Mouse (Mus musculus): Measurements from ENCODE around the gene Prss22. TPM values are rescaled to one million over a fixed set of nuclear protein-coding genes. Genes with fewer than 3 reads are reported as not detected.
"Not testable (repeated sequence)": the region's sequence is repeated elsewhere in the genome, so short reads cannot be mapped to it uniquely, and the experiment has no call there.

Gene Prss22
- polyA plus RNA-seq, 1 experiment from 2014 or later: 0.50 TPM

GRCm38 (mm10) chr17:23969231-23969630, 28.7 kb downstream of the Prss22 start:
- ATAC-seq (ENCODE audit: low read depth) (no peak; the same call in 1 of the 2 replicates), DNase-seq (ENCODE audit: low spot score) (peak; percentile 65)

GRCm38 (mm10) chr17:23968780-23969179, 29.1 kb downstream of the Prss22 start:
- Histone ChIP-seq H3K27ac (replicated peaks; ENCODE audit: low read depth, low read length) (no peak overlapping the region), H3K4me1 (ENCODE audit: control insufficient read depth, insufficient read depth, low read length) (no peaks in the 10 kb centered on the region), H3K4me3 (ENCODE audit: low read depth, low read length) (no peak overlapping the region), H3K4me2 (ENCODE audit: low read depth, low read length) (no peak overlapping the region), H3K36me3 (ENCODE audit: control insufficient read depth, insufficient read depth, low read length) (no peaks in the 10 kb centered on the region), H3K27me3 (replicated peaks; ENCODE audit: control insufficient read depth, insufficient read depth, low read length) (no peaks in the 10 kb centered on the region), H3K9ac (ENCODE audit: low read depth, low read length) (no peak overlapping the region), H3K9me3 (ENCODE audit: control insufficient read depth, low read length) (no peaks in the 10 kb centered on the region)
- ATAC-seq (ENCODE audit: low read depth) (no peak), DNase-seq (ENCODE audit: low spot score) (no peak)
- WGBS: 61% methylated on average over 2 of the region's 2 CpGs

More at GRCm38 (mm10) chr17:23969231-23969630, 28.7 kb downstream of the Prss22 start:
- no peaks in the 10 kb centered on the region for H3K27me3 ChIP-seq (replicated peaks; ENCODE audit: control insufficient read depth, insufficient read depth, low read length)
- 0% methylated on average over 1 of the region's 1 CpGs for WGBS
- no peaks in the 10 kb centered on the region for H3K36me3 ChIP-seq (ENCODE audit: control insufficient read depth, insufficient read depth, low read length)
- H3K9me3 ChIP-seq (ENCODE audit: control insufficient read depth, low read length): no peaks in the 10 kb centered on the region
- H3K9ac ChIP-seq (ENCODE audit: low read depth, low read length): no peak overlapping the region
- H3K4me2 ChIP-seq (ENCODE audit: low read depth, low read length): no peak overlapping the region
- H3K27ac ChIP-seq (replicated peaks; ENCODE audit: low read depth, low read length): no peak overlapping the region
- no peaks in the 10 kb centered on the region for H3K4me1 ChIP-seq (ENCODE audit: control insufficient read depth, insufficient read depth, low read length)
- H3K4me3 ChIP-seq (ENCODE audit: low read depth, low read length): no peak overlapping the region

GRCm38 (mm10) chr17:23966658-23967401, 31.1 kb downstream of the Prss22 start:
- H3K4me1 ChIP-seq (ENCODE audit: control insufficient read depth, insufficient read depth, low read length): no peaks in the 10 kb centered on the region
- no peak for ATAC-seq (ENCODE audit: low read depth)
- no peak overlapping the region for H3K4me2 ChIP-seq (ENCODE audit: low read depth, low read length)
- H3K9ac ChIP-seq (ENCODE audit: low read depth, low read length): no peak overlapping the region
- H3K4me3 ChIP-seq (ENCODE audit: low read depth, low read length): no peak overlapping the region
- H3K27ac ChIP-seq (replicated peaks; ENCODE audit: low read depth, low read length): no peak overlapping the region
- no peaks in the 10 kb centered on the region for H3K36me3 ChIP-seq (ENCODE audit: control insufficient read depth, insufficient read depth, low read length)
- WGBS: 78% methylated on average over 10 of the region's 10 CpGs
- H3K9me3 ChIP-seq (ENCODE audit: control insufficient read depth, low read length): no peaks in the 10 kb centered on the region
- DNase-seq (ENCODE audit: low spot score): no peak
- no peaks in the 10 kb centered on the region for H3K27me3 ChIP-seq (replicated peaks; ENCODE audit: control insufficient read depth, insufficient read depth, low read length)

GRCm38 (mm10) chr17:23965805-23966425, 32.0 kb downstream of the Prss22 start:
- no peaks in the 10 kb centered on the region for H3K36me3 ChIP-seq (ENCODE audit: control insufficient read depth, insufficient read depth, low read length)
- H3K9ac ChIP-seq (ENCODE audit: low read depth, low read length): no peak overlapping the region
- H3K9me3 ChIP-seq (ENCODE audit: control insufficient read depth, low read length): no peaks in the 10 kb centered on the region
- ATAC-seq (ENCODE audit: low read depth): no peak
- no peak for DNase-seq (ENCODE audit: low spot score)
- 38% methylated on average over 6 of the region's 6 CpGs for WGBS
- no peak overlapping the region for H3K4me2 ChIP-seq (ENCODE audit: low read depth, low read length)
- no peak overlapping the region for H3K27ac ChIP-seq (replicated peaks; ENCODE audit: low read depth, low read length)
- no peaks in the 10 kb centered on the region for H3K4me1 ChIP-seq (ENCODE audit: control insufficient read depth, insufficient read depth, low read length)
- no peak overlapping the region for H3K4me3 ChIP-seq (ENCODE audit: low read depth, low read length)
- H3K27me3 ChIP-seq (replicated peaks; ENCODE audit: control insufficient read depth, insufficient read depth, low read length): no peaks in the 10 kb centered on the region

GRCm38 (mm10) chr17:23961573-23962122, 36.3 kb downstream of the Prss22 start:
- Histone ChIP-seq H3K36me3 (ENCODE audit: control insufficient read depth, insufficient read depth, low read length) (no peaks in the 10 kb centered on the region), H3K9ac (ENCODE audit: low read depth, low read length) (no peak overlapping the region), H3K4me1 (ENCODE audit: control insufficient read depth, insufficient read depth, low read length) (no peaks in the 10 kb centered on the region), H3K27ac (replicated peaks; ENCODE audit: low read depth, low read length) (no peak overlapping the region), H3K4me3 (ENCODE audit: low read depth, low read length) (no peak overlapping the region), H3K27me3 (replicated peaks; ENCODE audit: control insufficient read depth, insufficient read depth, low read length) (no peaks in the 10 kb centered on the region), H3K4me2 (ENCODE audit: low read depth, low read length) (no peak overlapping the region), H3K9me3 (ENCODE audit: control insufficient read depth, low read length) (no peaks in the 10 kb centered on the region)
- ATAC-seq (ENCODE audit: low read depth): no peak
- no peak for DNase-seq (ENCODE audit: low spot score)
- 65% methylated on average over 4 of the region's 4 CpGs for WGBS

GRCm38 (mm10) chr17:23960084-23960738, 37.7 kb downstream of the Prss22 start:
- Histone ChIP-seq H3K9ac (ENCODE audit: low read depth, low read length) (no peak overlapping the region), H3K4me2 (ENCODE audit: low read depth, low read length) (no peak overlapping the region), H3K27me3 (replicated peaks; ENCODE audit: control insufficient read depth, insufficient read depth, low read length) (no peaks in the 10 kb centered on the region), H3K36me3 (ENCODE audit: control insufficient read depth, insufficient read depth, low read length) (no peaks in the 10 kb centered on the region), H3K27ac (replicated peaks; ENCODE audit: low read depth, low read length) (no peak overlapping the region), H3K4me3 (ENCODE audit: low read depth, low read length) (no peak overlapping the region), H3K4me1 (ENCODE audit: control insufficient read depth, insufficient read depth, low read length) (no peaks in the 10 kb centered on the region), H3K9me3 (ENCODE audit: control insufficient read depth, low read length) (no peaks in the 10 kb centered on the region)
- ATAC-seq (ENCODE audit: low read depth): peak; percentile 94
- DNase-seq (ENCODE audit: low spot score): peak; percentile 88
- WGBS: 35% methylated on average over 3 of the region's 3 CpGs

GRCm38 (mm10) chr17:23955174-23955573, 42.7 kb downstream of the Prss22 start, which contains the start of gene Sbpl:
Gene Sbpl, minus strand, starts transcription at chr17:23955274.
- 82% methylated on average over 5 of the region's 5 CpGs for WGBS
- Histone ChIP-seq H3K27me3 (replicated peaks; ENCODE audit: control insufficient read depth, insufficient read depth, low read length) (no peaks in the 10 kb centered on the region), H3K4me3 (ENCODE audit: low read depth, low read length) (no peak within 1 kb of the TSS), H3K9ac (ENCODE audit: low read depth, low read length) (no peak within 1 kb of the TSS), H3K27ac (replicated peaks; ENCODE audit: low read depth, low read length) (no peak within 1 kb of the TSS), H3K4me2 (ENCODE audit: low read depth, low read length) (no peak within 1 kb of the TSS), H3K4me1 (ENCODE audit: control insufficient read depth, insufficient read depth, low read length) (no peaks in the 10 kb centered on the region), H3K9me3 (ENCODE audit: control insufficient read depth, low read length) (no peaks in the 10 kb centered on the region), H3K36me3 (ENCODE audit: control insufficient read depth, insufficient read depth, low read length) (no peaks in the 10 kb centered on the region)
- DNase-seq (ENCODE audit: low spot score) (no peak), ATAC-seq (ENCODE audit: low read depth) (no peak)

GRCm38 (mm10) chr17:23950828-23951227, 47.1 kb downstream of the Prss22 start:
- WGBS: 83% methylated on average over 4 of the region's 4 CpGs
- H3K9ac ChIP-seq (ENCODE audit: low read depth, low read length); H3K9me3 ChIP-seq (ENCODE audit: control insufficient read depth, low read length); H3K4me3 ChIP-seq (ENCODE audit: low read depth, low read length); H3K27me3 ChIP-seq (replicated peaks; ENCODE audit: control insufficient read depth, insufficient read depth, low read length); ATAC-seq (ENCODE audit: low read depth); H3K4me1 ChIP-seq (ENCODE audit: control insufficient read depth, insufficient read depth, low read length); DNase-seq (ENCODE audit: low spot score); H3K36me3 ChIP-seq (ENCODE audit: control insufficient read depth, insufficient read depth, low read length); H3K4me2 ChIP-seq (ENCODE audit: low read depth, low read length); H3K27ac ChIP-seq (replicated peaks; ENCODE audit: low read depth, low read length): not testable (repeated sequence)
